ENCODE assay signal across 8 mouse cellular contexts in the genomic region with DNA sequence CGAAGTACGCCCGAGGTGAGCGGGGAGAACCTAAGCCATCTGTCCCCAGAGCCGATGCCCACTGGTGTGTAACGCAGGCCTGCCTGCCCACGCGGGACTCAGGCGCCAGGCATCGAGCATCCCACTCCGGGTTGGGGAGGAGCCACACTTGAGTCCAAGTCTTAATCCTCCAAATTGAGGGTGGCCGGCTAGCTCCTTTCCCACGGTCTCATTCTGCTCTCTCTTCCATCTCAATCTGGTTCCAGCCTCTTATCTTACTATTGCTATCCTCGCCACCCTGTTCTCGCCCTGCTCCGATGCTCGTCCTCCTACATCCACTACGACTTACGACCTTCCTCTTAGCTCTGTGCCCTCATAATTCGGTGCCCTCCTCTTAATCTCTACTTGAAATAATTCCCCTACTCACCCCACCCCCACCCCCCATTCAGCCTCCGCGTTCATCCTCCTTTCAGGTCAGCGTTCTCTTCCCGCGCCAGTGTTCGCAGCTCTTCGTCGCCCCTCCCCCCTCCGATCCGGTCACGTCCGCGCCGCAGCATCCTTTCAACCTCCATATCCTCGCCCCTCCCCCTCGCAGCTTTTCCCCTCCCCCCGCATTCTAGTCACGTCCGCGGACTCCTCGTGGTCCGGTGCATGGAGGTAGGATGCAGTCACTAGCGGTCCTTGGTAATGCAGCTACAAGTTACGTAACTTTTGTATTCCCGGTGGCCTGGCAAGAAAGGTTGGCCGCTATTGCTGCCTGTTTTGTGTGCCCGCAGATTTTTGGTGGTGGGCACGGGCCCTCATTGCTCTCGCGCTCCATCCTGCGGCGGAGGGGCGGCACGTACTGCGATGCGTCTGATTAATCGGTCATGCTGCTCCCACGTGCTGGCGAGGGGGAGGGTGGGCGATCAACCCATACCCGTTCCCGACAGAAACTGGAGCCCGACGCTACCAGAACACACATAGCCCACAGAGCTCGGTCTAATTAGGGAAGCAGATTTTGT. TPM values are rescaled to one million over a fixed set of nuclear protein-coding genes. Genes with fewer than 3 reads are reported as not detected.
DNase-seq lines count a peak whose midpoint lies in the region; ATAC-seq and TF ChIP-seq lines count a peak whose summit lies in the region.

No protein-coding gene starts in this region.

- H3K4me2 ChIP-seq in heart, embryonic 14.5 days (ENCODE audit: low read length): peak overlapping the region; percentile 74
- peak overlapping the region; percentile 70 for H3K4me2 ChIP-seq in kidney, postnatal 0 days (ENCODE audit: low read length)
- H3K4me2 ChIP-seq in liver, embryonic 14.5 days (ENCODE audit: low read depth): peak overlapping the region; percentile 77
- H3K4me2 ChIP-seq in stomach, embryonic 15.5 days: peak overlapping the region; percentile 78

- peak; percentile 58 for TF ChIP-seq CTCF in kidney, postnatal 0 days (IDR thresholded peaks at IDR 0.05; ENCODE audit: low read depth)
- TF ChIP-seq CTCF in liver, embryonic 14.5 days (IDR thresholded peaks at IDR 0.05; ENCODE audit: low read depth): peak; percentile 49

- peak overlapping the region; percentile 75 to 98 for H3K4me3 ChIP-seq in heart, embryonic 14.5 days (ENCODE audit: control insufficient read depth in 1 of 2, insufficient read depth in 1 of 2, low read depth in 1 of 2, low read length in 2 of 2)
- H3K4me3 ChIP-seq in kidney, postnatal 0 days (replicated peaks; ENCODE audit: low read depth, low read length): peak overlapping the region; percentile 76
- peak overlapping the region; percentile 62 to 63 for H3K4me3 ChIP-seq in liver, embryonic 14.5 days (ENCODE audit: insufficient read depth in 1 of 2, low read depth in 2 of 2, low read length in 2 of 2)
- peak overlapping the region; percentile 91 for H3K4me3 ChIP-seq in stomach, embryonic 15.5 days (replicated peaks)

- TF ChIP-seq EP300 in liver, embryonic 14.5 days (IDR thresholded peaks at IDR 0.05; ENCODE audit: low read depth): no peak

- ATAC-seq in heart, embryonic 14.5 days (ENCODE audit: insufficient number of reproducible peaks, insufficient read depth, low FRiP score, low read depth): peak; percentile 14; the same call in 1 of the 2 replicates
- ATAC-seq in kidney, postnatal 0 days (replicated peaks; ENCODE audit: low FRiP score, low read depth): peak; percentile 22
- ATAC-seq in liver, embryonic 14.5 days (ENCODE audit: insufficient read depth): peak; percentile 13; the same call in 1 of the 2 replicates
- ATAC-seq in stomach, embryonic 15.5 days (ENCODE audit: insufficient read depth, low FRiP score, low read depth): no peak

- H3K9ac ChIP-seq in heart, embryonic 14.5 days (ENCODE audit: low read length): peak overlapping the region; percentile 98
- peak overlapping the region; percentile 74 for H3K9ac ChIP-seq in kidney, postnatal 0 days (ENCODE audit: low read depth, low read length)
- H3K9ac ChIP-seq in liver, embryonic 14.5 days (replicated peaks): peak overlapping the region; percentile 39
- H3K9ac ChIP-seq in stomach, embryonic 15.5 days: peak overlapping the region; percentile 82

- peaks cover 14 to 42% of the 10 kb centered on the region in 2 experiments for H3K4me1 ChIP-seq in heart, embryonic 14.5 days (ENCODE audit: control insufficient read depth in 2 of 2, insufficient read depth in 2 of 2, low read length in 2 of 2)
- peaks cover 38% of the 10 kb centered on the region for H3K4me1 ChIP-seq in kidney, postnatal 0 days (replicated peaks; ENCODE audit: insufficient read depth, low read length)
- H3K4me1 ChIP-seq in liver, embryonic 14.5 days (replicated peaks; ENCODE audit: control insufficient read depth in 2 of 2, insufficient read depth in 2 of 2, low read length in 1 of 2): peaks cover 18 to 30% of the 10 kb centered on the region in 2 experiments
- peaks cover 36% of the 10 kb centered on the region for H3K4me1 ChIP-seq in stomach, embryonic 15.5 days

- WGBS in heart, embryonic 14.5 days: under 1% methylated on average over 64 of the region's 65 CpGs
- under 1% methylated on average over 65 of the region's 65 CpGs for WGBS in kidney, postnatal 0 days
- 1% methylated on average over 65 of the region's 65 CpGs for WGBS in liver, embryonic 14.5 days (ENCODE audit: insufficient replicate concordance)
- under 1% methylated on average over 65 of the region's 65 CpGs for WGBS in stomach, embryonic 15.5 days

- peak overlapping the region; percentile 99 to 100 for H3K27ac ChIP-seq in heart, embryonic 14.5 days (replicated peaks in 1 of 2; ENCODE audit: control insufficient read depth in 1 of 2, insufficient read depth in 1 of 2, low read depth in 2 of 2, low read length in 2 of 2)
- H3K27ac ChIP-seq in kidney, postnatal 0 days: peak overlapping the region; percentile 94
- H3K27ac ChIP-seq in liver, embryonic 14.5 days: no peak overlapping the region
- H3K27ac ChIP-seq in stomach, embryonic 15.5 days: peak overlapping the region; percentile 97

- DNase-seq in CD4-positive helper T cell, adult 2 months (ENCODE audit: low read depth, low spot score): peak; percentile 85
- peak; percentile 73 to 87 for DNase-seq in adrenal gland, postnatal 36 days
- peak; percentile 42 for DNase-seq in fibroblast of lung, adult 2 months (ENCODE audit: low read depth)
- peak; percentile 82 for DNase-seq in kidney, postnatal 0 days (ENCODE audit: low spot score)
- DNase-seq in liver, embryonic 14.5 days (ENCODE audit: low read depth in 3 of 3, low spot score in 3 of 3): peak in 1 of 3 experiments; percentile 29
- DNase-seq in natural killer cell, adult 2 months (ENCODE audit: low spot score in 2 of 2): peak; percentile 60 to 68

- H3K27me3 ChIP-seq in heart, embryonic 14.5 days (ENCODE audit: control insufficient read depth, insufficient read depth, low read length): no peaks in the 10 kb centered on the region
- no peaks in the 10 kb centered on the region for H3K27me3 ChIP-seq in kidney, postnatal 0 days (ENCODE audit: insufficient read depth, low read length)
- H3K27me3 ChIP-seq in liver, embryonic 14.5 days (ENCODE audit: control insufficient read depth, insufficient read depth, low read length): peaks cover 33% of the 10 kb centered on the region
- H3K27me3 ChIP-seq in stomach, embryonic 15.5 days (replicated peaks): no peaks in the 10 kb centered on the region

- H3K9me3 ChIP-seq in heart, embryonic 14.5 days (ENCODE audit: control insufficient read depth, low read length): no peaks in the 10 kb centered on the region
- H3K9me3 ChIP-seq in kidney, postnatal 0 days (replicated peaks; ENCODE audit: low read length): no peaks in the 10 kb centered on the region
- H3K9me3 ChIP-seq in liver, embryonic 14.5 days (ENCODE audit: control insufficient read depth, low read length): no peaks in the 10 kb centered on the region
- no peaks in the 10 kb centered on the region for H3K9me3 ChIP-seq in stomach, embryonic 15.5 days

- peaks cover 32% of the 10 kb centered on the region for H3K36me3 ChIP-seq in heart, embryonic 14.5 days (ENCODE audit: control insufficient read depth, insufficient read depth, low read length)
- H3K36me3 ChIP-seq in kidney, postnatal 0 days (ENCODE audit: insufficient read depth, low read length): 0 out of 2 replicates have a peak, but pooled peaks cover 4% of the 10 kb centered on the region
- H3K36me3 ChIP-seq in liver, embryonic 14.5 days (replicated peaks; ENCODE audit: control insufficient read depth, insufficient read depth, low read depth): no peaks in the 10 kb centered on the region
- H3K36me3 ChIP-seq in stomach, embryonic 15.5 days: no peaks in the 10 kb centered on the region

RNA-seq across cellular contexts. Expression of gene Pkm, which starts 0.8 kb away (rescaled TPM):
- 100 to 1,000 TPM; 749 to 846 TPM for total RNA-seq in adrenal gland, postnatal 36 days (2021)
- 1,792 and 1,798 TPM in 2 replicates for polyA plus RNA-seq in heart, embryonic 14.5 days (2014; fragmentation: Nextera tagmentation; extraction: Ambion mirVana)
- polyA plus RNA-seq in kidney, postnatal 0 days (2015; fragmentation: Nextera tagmentation; extraction: Ambion mirVana): 647 and 692 TPM in 2 replicates
- 87.9 and 108 TPM in 2 replicates for polyA plus RNA-seq in liver, embryonic 14.5 days (2012; rRNA removed)
- polyA plus RNA-seq in liver, embryonic 14.5 days (2014; fragmentation: Nextera tagmentation; extraction: Ambion mirVana): 119 and 131 TPM in 2 replicates
- polyA plus RNA-seq in stomach, embryonic 15.5 days (2015; fragmentation: Nextera tagmentation; extraction: Ambion mirVana): 989 and 1,080 TPM in 2 replicates

RNA-seq across cellular contexts. Expression of gene Gramd2, which starts 23.0 kb away (rescaled TPM):
- total RNA-seq in adrenal gland, postnatal 36 days (2021): under 1 TPM; 0.13 to 0.16 TPM
- 0.27 and 0.43 TPM in 2 replicates for polyA plus RNA-seq in heart, embryonic 14.5 days (2014; fragmentation: Nextera tagmentation; extraction: Ambion mirVana)
- polyA plus RNA-seq in kidney, postnatal 0 days (2015; fragmentation: Nextera tagmentation; extraction: Ambion mirVana): 1.2 and 1.4 TPM in 2 replicates
- polyA plus RNA-seq in liver, embryonic 14.5 days (2012; rRNA removed): 0.06 and 0.12 TPM in 2 replicates
- not detected in 2 replicates for polyA plus RNA-seq in liver, embryonic 14.5 days (2014; fragmentation: Nextera tagmentation; extraction: Ambion mirVana)
- 1.5 TPM in 2 replicates for polyA plus RNA-seq in stomach, embryonic 15.5 days (2015; fragmentation: Nextera tagmentation; extraction: Ambion mirVana)

RNA-seq across cellular contexts. Expression of gene Parp6, which starts 39.8 kb away (rescaled TPM):
- total RNA-seq in adrenal gland, postnatal 36 days (2021): 10 to 100 TPM; 26.5 TPM
- polyA plus RNA-seq in heart, embryonic 14.5 days (2014; fragmentation: Nextera tagmentation; extraction: Ambion mirVana): 19.5 and 24.6 TPM in 2 replicates
- polyA plus RNA-seq in kidney, postnatal 0 days (2015; fragmentation: Nextera tagmentation; extraction: Ambion mirVana): 15.7 and 16.1 TPM in 2 replicates
- 5.2 and 5.3 TPM in 2 replicates for polyA plus RNA-seq in liver, embryonic 14.5 days (2012; rRNA removed)
- polyA plus RNA-seq in liver, embryonic 14.5 days (2014; fragmentation: Nextera tagmentation; extraction: Ambion mirVana): 1.9 and 2.6 TPM in 2 replicates
- polyA plus RNA-seq in stomach, embryonic 15.5 days (2015; fragmentation: Nextera tagmentation; extraction: Ambion mirVana): 26.3 and 27.3 TPM in 2 replicates

Comparison
In these comparisons a context has a peak if more than half of its experiments do, and no peak if none do; other contexts are left out.
1. H3K9ac ChIP-seq: peak in every context shown above with its lines; median percentile 98 in heart, embryonic 14.5 days; 82 in stomach, embryonic 15.5 days; 74 in kidney, postnatal 0 days; 39 in liver, embryonic 14.5 days.